Comparison of ENCODE assay signal across 8 mouse cellular contexts in the genomic region with DNA sequence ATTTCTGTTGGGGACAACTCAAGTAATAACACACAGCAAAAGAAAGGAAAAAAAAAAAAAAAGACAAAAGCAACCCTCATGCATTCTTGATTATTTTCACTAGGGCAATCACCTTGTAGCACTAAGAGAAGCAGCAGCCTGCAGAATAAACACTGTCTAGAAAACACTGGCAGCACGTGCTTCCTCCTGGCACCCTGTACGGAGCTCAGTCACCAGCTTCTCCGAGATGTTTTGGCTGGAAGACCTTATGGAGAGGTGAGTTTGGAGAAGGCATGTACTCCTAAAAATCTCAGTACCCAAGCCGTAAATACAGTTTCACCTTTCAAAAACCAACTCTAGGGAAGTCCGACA.
A peak's percentile ranks its signal among the peaks of the same experiment; 100 is the strongest.
DNase-seq lines count a peak whose midpoint lies in the region; ATAC-seq and TF ChIP-seq lines count a peak whose summit lies in the region.

No protein-coding gene starts in this region.

- no peaks in the 10 kb centered on the region for H3K36me3 ChIP-seq in forebrain, embryonic 16.5 days (ENCODE audit: control insufficient read depth, insufficient read depth)
- no peaks in the 10 kb centered on the region for H3K36me3 ChIP-seq in kidney, postnatal 0 days (ENCODE audit: insufficient read depth, low read length)

- intact Hi-C loops in left cerebral cortex, postnatal 25 days (cut with DNase I): no loop called here

- ATAC-seq in forebrain, embryonic 16.5 days: no peak; the same call in 1 of the 2 replicates
- ATAC-seq in kidney, postnatal 0 days (replicated peaks; ENCODE audit: low FRiP score, low read depth): no peak
- ATAC-seq in megakaryocyte, adult 5-6 weeks (ENCODE audit: poor library complexity, severe bottlenecking): peak; percentile 22

- no peak overlapping the region; the same call in 1 of the 2 replicates for H3K9ac ChIP-seq in forebrain, embryonic 16.5 days (replicated peaks; ENCODE audit: low read depth, low read length)
- peak overlapping the region; percentile 66 for H3K9ac ChIP-seq in kidney, postnatal 0 days (ENCODE audit: low read depth, low read length)

- peak; percentile 22 for DNase-seq in thymus, postnatal 0 days (ENCODE audit: low spot score)
- no peak for DNase-seq in thymus, adult 18-20 months
- peak; percentile 59 for DNase-seq in kidney, postnatal 0 days (ENCODE audit: low spot score)
- no peak for DNase-seq in retina, postnatal 1 day
- DNase-seq in left cerebral cortex, postnatal 25 days (ENCODE audit: low spot score in 2 of 2): no peak
- no peak for DNase-seq in right cerebral cortex, adult 18-20 months

- H3K4me1 ChIP-seq in forebrain, embryonic 16.5 days (replicated peaks; ENCODE audit: control insufficient read depth, insufficient read depth, low read length): peaks cover 10% of the 10 kb centered on the region
- H3K4me1 ChIP-seq in kidney, postnatal 0 days (replicated peaks; ENCODE audit: insufficient read depth, low read length): peaks cover 4% of the 10 kb centered on the region; the same call in 1 of the 2 replicates

- no peaks in the 10 kb centered on the region for H3K9me3 ChIP-seq in forebrain, embryonic 16.5 days (ENCODE audit: control insufficient read depth, low read length)
- no peaks in the 10 kb centered on the region for H3K9me3 ChIP-seq in kidney, postnatal 0 days (replicated peaks; ENCODE audit: low read length)

- H3K4me3 ChIP-seq in forebrain, embryonic 16.5 days (replicated peaks; ENCODE audit: low read length): peak overlapping the region; percentile 36
- H3K4me3 ChIP-seq in kidney, postnatal 0 days (replicated peaks; ENCODE audit: low read depth, low read length): peak overlapping the region; percentile 50

- no peak for TF ChIP-seq CTCF in kidney, postnatal 0 days (IDR thresholded peaks at IDR 0.05; ENCODE audit: low read depth)

- peak overlapping the region; percentile 57 for H3K4me2 ChIP-seq in forebrain, embryonic 16.5 days (ENCODE audit: low read length)
- peak overlapping the region; percentile 71 for H3K4me2 ChIP-seq in kidney, postnatal 0 days (ENCODE audit: low read length)

- H3K27me3 ChIP-seq in forebrain, embryonic 16.5 days (replicated peaks; ENCODE audit: control insufficient read depth, insufficient read depth, low read length): no peaks in the 10 kb centered on the region
- no peaks in the 10 kb centered on the region for H3K27me3 ChIP-seq in kidney, postnatal 0 days (ENCODE audit: insufficient read depth, low read length)

- 31% methylated on average over 5 of the region's 5 CpGs for WGBS in forebrain, embryonic 16.5 days
- WGBS in kidney, postnatal 0 days: 5% methylated on average over 5 of the region's 5 CpGs

- no peak overlapping the region for H3K27ac ChIP-seq in forebrain, embryonic 16.5 days (ENCODE audit: low read length)
- H3K27ac ChIP-seq in kidney, postnatal 0 days: peak overlapping the region; percentile 89

Comparison
In these comparisons a context has a peak if more than half of its experiments do, and no peak if none do; other contexts are left out.
1. DNase-seq: peak in thymus, postnatal 0 days (single experiment) and kidney, postnatal 0 days (single experiment); none in thymus, adult 18-20 months (0 of 2), retina, postnatal 1 day (single experiment), left cerebral cortex, postnatal 25 days (0 of 2) and right cerebral cortex, adult 18-20 months (single experiment).